Mouse (Mus musculus) stomach, postnatal 0 days (tissue): ENCODE measurements around the gene Vmn1r220. TPM values are rescaled to one million over a fixed set of nuclear protein-coding genes. Genes with fewer than 3 reads are reported as not detected.

Experiments used
- ATAC-seq: fragments of 200-750 bp; cut with Nextera tagmentation; 2 replicates; pipeline ENCODE4 v1.8.0; 2017; ENCODE audit not compliant: low FRiP score, low TSS enrichment
- DNase-seq: peaks from one replicate; pipeline ENCODE4 v3.0.0-alpha.2; 2016; ENCODE audit warnings: low spot score
- H3K27ac ChIP-seq: fragments of 300-500 bp; sonication (generic); replicated peaks from 2 replicates; pipeline ENCODE4 v1.5.1; 2014; ENCODE audit warnings: mild to moderate bottlenecking, control low read depth
- H3K27me3 ChIP-seq: fragments of 300-500 bp; sonication (generic); 2 replicates; pipeline ENCODE4 v1.6.1; 2014; ENCODE audit warnings: low read length; ENCODE audit not compliant: control insufficient read depth, insufficient read depth
- H3K36me3 ChIP-seq: fragments of 300-500 bp; sonication (generic); 2 replicates; pipeline ENCODE4 v1.6.1; 2014; ENCODE audit warnings: low read length, mixed read lengths; ENCODE audit not compliant: control insufficient read depth, insufficient read depth
- H3K4me1 ChIP-seq: fragments of 300-500 bp; sonication (generic); replicated peaks from 2 replicates; pipeline ENCODE4 v1.6.1; 2014; ENCODE audit warnings: antibody characterized with exemption; ENCODE audit not compliant: control insufficient read depth, insufficient read depth
- H3K4me2 ChIP-seq: fragments of 300-500 bp; sonication (generic); replicated peaks from 2 replicates; pipeline ENCODE4 v1.6.1; 2014; ENCODE audit warnings: low read depth, mild to moderate bottlenecking, control low read depth, moderate library complexity
- H3K4me3 ChIP-seq: fragments of 300-500 bp; sonication (generic); 2 replicates; pipeline ENCODE4 v1.5.1; 2014; ENCODE audit warnings: low read depth, low read length, control low read depth
- H3K9ac ChIP-seq: fragments of 300-500 bp; sonication (generic); 2 replicates; pipeline ENCODE4 v1.6.1; 2014; ENCODE audit warnings: mild to moderate bottlenecking, low read length, control low read depth, mixed read lengths
- H3K9me3 ChIP-seq: fragments of 300-500 bp; sonication (generic); 2 replicates; pipeline ENCODE4 v1.6.1; 2016; ENCODE audit warnings: low read length; ENCODE audit not compliant: control insufficient read depth
- CTCF ChIP-seq: IDR thresholded peaks from 2 replicates; pipeline ENCODE4 v1.5.1; 2016; ENCODE audit warnings: antibody characterized with exemption, low read depth, mild to moderate bottlenecking, moderate library complexity
- EP300 ChIP-seq: optimal IDR thresholded peaks from 2 replicates; pipeline ENCODE3; 2016; ENCODE audit warnings: antibody characterized with exemption
- WGBS: fragments of 180-500 bp; shearing (Covaris S2); extraction: QIAGEN DNeasy Blood & Tissue Kit; methylation state at CpG from one replicate; pipeline ENCODE4 v1.1.7; 2014; 5-methylcytosine and 5-hydroxymethylcytosine counted together
- polyA plus RNA-seq: library from polyadenylated mRNA; unstranded; fragments of >200 nt; fragmentation: Nextera tagmentation; extraction: Ambion mirVana; gene quantifications from 2 replicates; pipeline ENCODE4 v1.2.1, GENCODE M21; 2015

Gene Vmn1r220
- polyA plus RNA-seq, 1 experiment from 2014 or later: not detected

DNA sequence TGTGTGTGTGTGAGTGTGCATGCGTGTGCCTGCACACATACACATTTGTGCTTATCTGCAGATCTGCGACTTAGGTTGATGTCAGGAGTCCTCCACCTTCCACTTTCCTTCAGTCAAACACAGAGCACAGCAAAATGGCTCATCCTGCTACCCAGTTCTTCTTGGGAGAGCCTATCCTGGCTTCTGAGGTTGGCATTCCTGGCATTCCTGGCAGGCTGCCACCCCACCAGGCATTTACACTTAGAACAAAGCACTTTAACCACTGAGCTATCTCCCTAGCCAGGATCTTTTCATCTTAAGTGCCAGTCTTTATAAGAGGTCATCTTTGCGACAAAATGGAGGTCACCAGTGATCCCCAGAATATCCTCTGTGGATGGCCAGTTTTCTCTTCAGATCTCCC lies 29.9 kb downstream of the Vmn1r220 start:
- Histone ChIP-seq H3K9me3 (no peaks in the 10 kb centered on the region), H3K36me3 (no peaks in the 10 kb centered on the region), H3K9ac (no peak overlapping the region), H3K27ac (no peak overlapping the region), H3K4me1 (no peaks in the 10 kb centered on the region), H3K4me3 (no peak overlapping the region), H3K27me3 (no peaks in the 10 kb centered on the region), H3K4me2 (no peak overlapping the region)
- WGBS: 63% methylated on average over 3 of the region's 3 CpGs
- ATAC-seq: no peak
- TF ChIP-seq CTCF: no peak
- TF ChIP-seq EP300: no peak
- no peak for DNase-seq

DNA sequence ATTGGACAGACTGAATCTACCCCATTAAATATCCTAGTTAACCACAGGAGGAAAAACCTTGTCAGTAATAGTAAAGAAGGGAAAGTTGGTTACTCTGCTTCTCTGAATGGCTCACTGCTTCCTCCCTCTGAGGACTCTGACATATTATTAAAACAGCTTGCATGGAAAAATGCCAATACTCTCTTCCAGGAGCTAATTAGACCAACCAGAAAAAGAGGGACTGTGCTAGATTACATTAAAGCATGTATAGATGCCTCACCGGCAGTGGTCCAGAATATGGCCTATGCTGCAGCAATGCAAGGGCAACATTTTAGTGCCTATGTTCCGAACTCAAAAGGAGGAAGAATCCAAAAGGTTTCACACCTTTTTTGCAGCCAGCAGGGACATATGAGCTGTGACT lies 48.9 kb downstream of the Vmn1r220 start:
- TF ChIP-seq EP300 (no peak), CTCF (no peak)
- no peaks in the 10 kb centered on the region for H3K36me3 ChIP-seq
- H3K9ac ChIP-seq: no peak overlapping the region
- DNase-seq (no peak), ATAC-seq (no peak)
- no peak overlapping the region for H3K4me3 ChIP-seq
- H3K4me2 ChIP-seq: no peak overlapping the region
- no peak overlapping the region for H3K27ac ChIP-seq
- H3K9me3 ChIP-seq: no peaks in the 10 kb centered on the region
- H3K27me3 ChIP-seq: no peaks in the 10 kb centered on the region
- no peaks in the 10 kb centered on the region for H3K4me1 ChIP-seq
- 87% methylated on average over 2 of the region's 2 CpGs for WGBS

- Histone ChIP-seq H3K4me1 (no peaks in the 10 kb centered on the region), H3K9me3 (no peaks in the 10 kb centered on the region), H3K9ac (no peak overlapping the region), H3K27me3 (no peaks in the 10 kb centered on the region), H3K27ac (no peak overlapping the region), H3K36me3 (no peaks in the 10 kb centered on the region), H3K4me3 (no peak overlapping the region), H3K4me2 (no peak overlapping the region)
- no peak for DNase-seq
- 55% methylated on average over 1 of the region's 1 CpGs for WGBS
- no peak for TF ChIP-seq EP300
- TF ChIP-seq CTCF: no peak
- no peak for ATAC-seq
Observed at GRCm38 (mm10) chr13:23133501-23133900, 54.3 kb downstream of the Vmn1r220 start.

DNA sequence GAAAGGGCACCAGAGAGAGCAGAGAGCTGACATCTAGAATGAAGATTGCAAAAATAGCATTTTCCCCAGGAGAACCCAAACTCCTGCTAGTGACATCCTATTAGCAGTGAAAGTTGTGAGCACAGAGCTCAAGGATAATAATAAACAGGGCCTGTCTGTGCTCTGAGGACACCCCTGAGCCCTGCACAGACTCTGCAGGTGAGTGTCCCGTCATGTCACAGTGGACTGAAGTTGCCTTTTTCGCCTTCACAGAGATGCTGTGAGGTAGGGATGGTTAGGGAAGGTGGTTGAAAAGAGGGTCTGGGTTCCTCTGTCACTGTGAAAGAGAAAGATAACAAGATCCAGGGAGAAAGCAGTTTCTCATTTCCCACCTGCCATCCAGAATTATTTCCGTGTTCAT lies 54.7 kb downstream of the Vmn1r220 start, which contains the start of gene Vmn1r218:
Gene Vmn1r218, plus strand, starts transcription at position 57 of the 400 bp plus-strand sequence.
- H3K9me3 ChIP-seq: no peaks in the 10 kb centered on the region
- H3K36me3 ChIP-seq: no peaks in the 10 kb centered on the region
- 57% methylated on average over 3 of the region's 3 CpGs for WGBS
- no peak within 1 kb of the TSS for H3K4me3 ChIP-seq
- ATAC-seq: no peak
- no peak for TF ChIP-seq CTCF
- no peak for TF ChIP-seq EP300
- no peak within 1 kb of the TSS for H3K4me2 ChIP-seq
- no peak for DNase-seq
- no peak within 1 kb of the TSS for H3K27ac ChIP-seq
- no peaks in the 10 kb centered on the region for H3K27me3 ChIP-seq
- H3K4me1 ChIP-seq: no peaks in the 10 kb centered on the region
- no peak within 1 kb of the TSS for H3K9ac ChIP-seq

Other genes starting within 250 kb of the Vmn1r220 start
- gene Vmn1r213, start 180.3 kb downstream of the Vmn1r220 start, polyA plus RNA-seq: not detected in 2 replicates
- gene Vmn1r214, start 157.6 kb downstream of the Vmn1r220 start, polyA plus RNA-seq: not detected in 2 replicates
- not detected in 2 replicates for gene Vmn1r215, start 120.0 kb downstream of the Vmn1r220 start, polyA plus RNA-seq
- gene Vmn1r217, start 69.7 kb downstream of the Vmn1r220 start, polyA plus RNA-seq: not detected in 2 replicates
- 0.01 TPM in 1 of 2 replicates, not detected in the other for gene Vmn1r218, start 54.8 kb downstream of the Vmn1r220 start, polyA plus RNA-seq
- gene Vmn1r219, start 28.7 kb downstream of the Vmn1r220 start, polyA plus RNA-seq: not detected in 2 replicates
- not detected in 2 replicates for gene Vmn1r221, start 26.2 kb upstream of the Vmn1r220 start, polyA plus RNA-seq
- not detected in 2 replicates for gene Vmn1r222, start 48.0 kb upstream of the Vmn1r220 start, polyA plus RNA-seq
- gene Vmn1r223, start 59.2 kb upstream of the Vmn1r220 start, polyA plus RNA-seq: not detected in 2 replicates
- 18.1 and 18.9 TPM in 2 replicates for gene Zfp322a, start 181.2 kb upstream of the Vmn1r220 start, polyA plus RNA-seq
- gene Abt1, start 235.9 kb upstream of the Vmn1r220 start, polyA plus RNA-seq: 7.1 and 7.4 TPM in 2 replicates